Mouse (Mus musculus) kidney, adult 8-10 months (tissue): ENCODE results near the gene Ywhag.

ENCODE experiments used
- DNase-seq, 2 experiments: peaks; one replicate each; pipeline ENCODE4 v3.0.0; 2022

Gene Ywhag

DNA sequence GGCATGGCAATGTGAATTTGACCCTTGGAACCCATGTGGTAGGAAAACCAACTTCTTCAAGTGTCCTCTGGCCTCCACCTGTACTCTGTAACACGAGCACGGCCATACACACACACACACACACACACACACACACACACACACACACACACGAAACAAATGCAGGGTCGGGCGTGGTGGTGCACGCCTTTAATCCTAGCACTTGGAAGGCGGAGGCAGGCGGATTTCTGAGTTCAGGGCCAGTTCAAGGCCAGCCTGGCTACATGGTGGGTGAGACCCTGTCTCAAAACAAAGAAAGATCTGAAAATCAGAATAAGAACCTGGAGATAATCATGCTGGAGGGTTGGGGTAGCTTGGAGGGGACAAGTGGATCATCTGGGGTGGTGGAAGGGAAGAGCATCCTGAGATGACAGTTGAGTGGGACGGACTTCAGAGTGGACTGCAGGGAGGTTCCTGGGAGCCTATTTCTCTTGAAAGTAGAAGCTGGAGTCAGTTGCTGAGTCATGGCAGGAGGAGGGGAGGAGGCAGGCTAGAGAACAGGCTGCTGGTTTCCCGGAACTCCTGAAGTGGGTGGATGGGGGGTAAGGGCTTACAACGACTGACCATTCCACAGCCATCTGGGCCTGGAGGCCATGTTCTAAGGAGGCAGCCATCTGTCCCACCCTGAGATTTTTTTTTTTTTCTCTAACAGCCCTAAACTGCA is 16.4 kb upstream of the Ywhag start:
- DNase-seq, result no peak

DNA sequence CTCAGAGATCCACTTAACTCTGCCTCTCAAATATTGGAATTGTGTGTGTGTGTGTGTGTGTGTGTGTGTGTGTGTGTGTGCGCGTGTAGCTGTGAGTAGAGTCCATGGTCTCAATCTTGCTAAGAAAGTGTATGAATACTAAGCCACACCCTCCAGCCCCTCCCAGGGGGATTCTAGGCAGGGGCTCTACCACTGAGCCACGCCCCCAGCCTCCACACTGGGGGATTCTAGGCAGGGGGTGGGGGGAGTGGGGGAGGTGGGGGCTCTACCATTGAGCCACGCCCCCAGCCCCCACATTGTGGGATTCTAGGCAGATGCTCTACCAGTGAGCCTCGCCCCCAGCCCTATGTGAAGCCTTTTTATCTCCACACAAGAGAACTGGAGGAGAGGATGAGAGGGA is 12.2 kb upstream of the Ywhag start:
- DNase-seq, result no peak

DNA sequence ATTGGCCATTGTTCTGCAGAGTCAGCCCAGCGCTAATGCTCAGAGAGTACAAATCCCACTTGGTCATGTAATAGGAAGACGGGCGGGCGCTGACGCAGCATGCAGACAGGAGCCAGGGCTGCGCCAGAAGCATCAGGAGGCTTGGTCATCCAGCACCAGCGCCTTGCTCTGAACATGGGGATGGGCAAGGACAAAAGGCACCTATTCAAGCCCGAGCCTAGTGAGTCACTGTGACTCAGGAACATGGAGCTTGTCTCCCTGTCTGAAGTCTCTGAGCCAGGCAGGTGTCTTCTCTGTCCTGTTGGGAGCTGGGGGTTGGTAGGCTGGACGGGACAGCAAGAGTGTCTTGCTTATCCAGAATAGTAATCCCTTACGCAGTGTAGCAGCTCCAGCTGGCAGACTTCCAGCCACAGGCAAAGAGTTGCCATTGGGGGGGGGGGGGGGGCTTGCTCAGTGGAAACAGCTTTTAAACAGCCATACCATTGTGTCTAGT is 11.5 kb upstream of the Ywhag start:
- no peak for DNase-seq

DNA sequence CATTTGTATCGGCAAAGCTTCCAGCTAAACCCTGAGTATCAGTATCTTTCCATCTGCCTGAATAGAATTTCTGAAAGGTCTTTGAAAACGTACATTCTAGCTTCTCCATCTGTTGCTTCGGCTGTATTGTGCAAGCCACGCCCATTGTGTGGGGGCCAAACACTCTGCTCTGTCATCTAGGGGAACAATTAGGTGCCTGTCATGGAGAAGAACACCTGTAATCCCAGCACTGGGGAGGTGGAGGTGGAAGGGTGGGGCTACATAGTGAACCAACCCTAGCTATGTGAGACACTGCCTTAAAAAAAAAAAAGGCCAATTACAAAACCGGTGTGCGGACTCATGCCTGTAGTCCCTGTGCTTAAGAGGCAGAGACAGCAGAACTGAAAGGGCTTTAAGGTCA is 8.3 kb upstream of the Ywhag start:
- no peak for DNase-seq

DNA sequence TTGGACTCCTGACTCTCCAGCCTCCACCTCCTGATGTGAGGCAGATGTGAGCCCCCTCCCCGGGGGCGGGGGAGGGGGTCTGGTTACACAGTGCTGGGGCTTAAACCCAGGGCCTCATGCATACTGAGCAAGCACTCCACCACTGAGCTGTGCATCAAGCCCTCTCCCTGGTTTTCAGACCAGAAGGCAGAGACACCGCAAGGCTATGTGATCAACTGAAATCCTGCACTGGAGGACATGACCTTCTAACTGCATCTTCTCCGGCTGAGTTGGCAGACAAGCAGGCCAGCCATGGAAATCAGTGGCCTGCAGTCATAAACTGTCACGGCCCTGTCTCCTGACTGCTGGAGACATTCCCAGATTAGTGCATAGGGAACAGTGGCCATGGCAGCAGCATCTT is 6.2 kb upstream of the Ywhag start:
- no peak for DNase-seq

DNA sequence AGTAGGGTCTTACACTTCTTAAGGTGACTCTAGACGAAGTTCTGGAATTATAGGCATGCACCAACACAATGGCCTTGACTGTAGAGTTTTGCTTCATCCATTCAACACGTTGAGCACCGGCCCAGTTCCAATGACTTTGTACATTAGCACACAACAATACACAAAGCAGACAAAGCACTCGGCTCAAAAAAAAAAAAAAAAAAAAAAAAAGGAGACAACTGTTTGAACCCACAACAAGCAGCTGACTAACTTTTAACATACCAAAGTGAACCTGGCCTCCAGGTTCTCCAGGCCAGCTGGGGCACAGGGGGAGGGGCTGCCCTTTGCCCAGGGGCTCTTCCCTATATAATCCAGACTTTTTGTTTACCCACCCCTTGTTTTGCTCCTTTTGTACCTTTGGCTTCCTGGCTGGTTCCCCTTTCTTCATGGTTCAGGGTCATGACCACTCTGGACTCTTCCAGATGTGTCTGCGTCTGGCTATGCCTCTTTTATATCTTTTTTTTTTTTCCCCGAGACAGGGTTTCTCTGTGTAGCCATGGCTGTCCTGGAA is 1.3 kb upstream of the Ywhag start:
- no peak for DNase-seq

DNA sequence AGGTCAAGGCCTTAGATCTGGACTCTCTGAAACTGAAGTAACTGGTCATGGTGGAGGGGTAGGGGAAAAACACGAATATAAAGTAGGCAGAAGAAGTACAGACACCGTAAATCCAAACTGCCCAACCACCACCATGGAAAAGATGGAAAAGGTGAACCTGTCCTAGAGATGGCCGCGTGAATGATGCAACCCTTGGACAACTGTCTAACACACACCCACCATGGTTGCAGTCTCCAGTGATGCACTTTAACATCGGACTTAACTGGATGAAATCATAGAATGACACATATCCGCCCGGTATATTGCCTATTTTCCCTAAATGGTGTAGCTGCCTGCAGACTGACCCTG is 734 bp upstream of the Ywhag start:
- no peak for DNase-seq

DNA sequence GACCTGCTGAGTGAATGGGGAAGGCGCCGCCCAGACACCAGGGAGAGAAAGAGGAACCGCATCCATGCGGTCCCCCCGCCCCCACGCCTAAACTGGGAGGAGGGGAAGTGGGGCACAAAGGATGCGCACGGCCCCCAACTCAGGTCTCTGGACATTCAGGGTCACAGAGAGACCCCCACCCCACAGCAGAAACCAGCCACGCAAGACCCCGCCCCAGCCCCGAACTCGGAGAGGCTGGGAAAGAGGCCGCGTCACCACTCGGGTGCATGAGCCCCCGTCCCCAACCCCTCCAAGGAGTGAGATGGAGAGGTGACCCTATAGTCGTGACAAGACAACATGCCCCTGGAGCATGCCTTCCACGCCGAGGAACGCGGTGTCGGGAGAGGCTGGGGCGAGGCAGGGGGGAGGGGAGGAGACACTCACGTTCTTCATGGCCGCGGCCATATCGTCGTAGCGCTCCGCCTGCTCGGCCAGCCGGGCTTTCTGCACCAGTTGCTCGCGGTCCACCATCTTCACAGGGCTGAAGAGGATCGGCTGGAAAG is 445 bp downstream of the Ywhag start:
- peak in 1 of 2 experiments; percentile 39 for DNase-seq

DNA sequence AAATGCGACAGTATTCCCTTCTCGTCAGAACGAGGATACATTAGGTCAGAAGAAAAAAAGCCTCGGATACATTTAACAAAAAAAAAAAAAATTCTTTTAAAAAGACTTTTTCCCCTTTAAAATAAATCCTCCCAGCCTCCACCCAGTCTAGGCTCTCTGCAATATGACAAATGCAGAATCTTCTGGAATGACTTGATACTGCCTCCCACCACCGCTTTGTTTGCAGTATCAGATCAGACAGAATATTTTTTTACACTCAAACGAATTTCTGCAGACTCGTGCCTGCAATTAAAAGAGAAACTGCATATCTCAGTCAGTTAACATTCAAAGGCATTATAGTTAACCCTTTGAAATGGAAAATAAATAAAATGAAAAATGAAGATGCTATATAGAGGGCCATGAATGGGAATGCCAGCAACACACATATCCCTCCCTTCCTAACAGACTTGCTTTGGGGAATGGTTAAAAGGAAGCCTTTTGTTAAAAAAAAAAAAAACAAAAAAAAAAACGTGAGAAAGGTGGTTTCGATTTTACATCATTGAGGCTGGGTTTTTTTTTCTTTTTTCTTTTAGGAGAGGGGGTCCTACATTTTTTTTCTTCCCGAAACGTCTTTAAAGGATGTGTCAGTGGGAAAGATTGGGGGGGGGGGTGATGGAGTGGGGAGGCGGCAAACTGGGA is 1.1 kb downstream of the Ywhag start:
- no peak for DNase-seq

DNA sequence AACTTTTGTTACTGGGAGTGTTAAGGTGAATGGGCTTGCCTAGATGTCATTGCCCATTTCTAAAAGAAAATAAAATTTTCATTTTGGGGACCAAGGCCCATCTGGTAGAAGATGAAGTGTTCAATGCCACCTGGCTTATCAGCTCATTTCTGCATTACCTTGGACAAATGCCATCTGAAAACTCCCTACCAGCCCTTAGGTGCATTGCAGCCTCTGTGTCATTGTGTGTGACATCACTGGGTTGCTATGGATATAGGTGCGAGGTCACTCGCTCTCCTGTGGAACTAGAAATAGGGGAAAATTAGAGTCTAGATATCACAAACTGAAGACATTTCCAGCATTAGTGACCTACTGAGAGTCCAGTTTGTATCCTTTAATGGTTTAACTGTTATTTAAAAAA is 2.1 kb downstream of the Ywhag start:
- no peak for DNase-seq

DNA sequence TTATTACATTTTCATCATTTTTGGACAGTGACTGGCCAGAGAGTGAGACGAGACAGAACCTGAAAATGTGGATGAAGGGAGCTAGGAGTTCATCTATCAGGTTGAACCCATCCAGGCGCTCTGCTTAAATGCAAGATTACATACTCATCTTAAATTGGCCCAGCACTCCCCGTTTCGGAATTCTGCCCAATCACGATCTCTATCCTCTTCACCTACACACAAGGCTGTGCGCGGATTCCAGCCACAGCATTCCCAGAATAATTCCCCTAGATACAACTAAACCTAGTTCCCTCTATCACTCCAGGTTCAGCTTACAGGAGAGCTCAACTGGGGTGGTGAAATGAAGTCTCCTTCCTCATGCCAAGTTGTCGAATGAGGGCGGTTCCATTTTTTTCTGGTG is 2.9 kb downstream of the Ywhag start:
- DNase-seq, result no peak

DNA sequence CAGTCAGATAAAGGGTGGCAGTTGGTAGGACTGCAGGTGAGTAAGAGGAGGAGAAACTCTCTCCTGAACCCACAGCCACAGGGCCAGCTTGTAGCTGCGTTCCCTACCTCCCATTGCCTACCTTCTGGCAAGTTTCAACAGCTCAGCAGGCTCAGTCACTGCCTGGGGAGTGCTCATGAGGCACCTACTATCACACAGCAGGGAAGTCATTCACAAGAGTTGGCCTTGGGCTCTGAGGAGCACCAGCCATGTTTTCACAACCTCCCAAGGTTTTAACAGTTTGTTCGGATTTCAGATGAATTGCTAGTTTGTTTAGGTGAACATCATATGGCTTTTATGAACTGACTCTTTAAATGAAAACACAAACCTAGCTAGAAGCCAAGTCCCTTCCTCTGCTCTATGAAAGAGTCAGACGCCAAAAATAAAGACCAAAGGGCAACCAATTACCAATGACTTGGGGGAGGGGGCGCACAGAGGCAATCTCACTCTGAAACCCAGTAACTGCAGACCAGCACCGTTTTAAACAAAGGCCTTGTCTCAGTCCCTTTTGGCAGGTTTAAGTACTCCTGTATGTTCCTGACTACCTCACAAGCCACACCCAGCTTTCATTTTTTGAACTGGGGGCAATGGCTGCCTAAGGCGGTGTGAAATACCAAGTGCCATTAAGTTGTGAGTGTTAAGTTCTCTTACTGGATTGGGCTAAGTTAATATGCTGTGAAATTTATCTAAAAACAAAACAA is 4.6 kb downstream of the Ywhag start:
- no peak for DNase-seq

DNA sequence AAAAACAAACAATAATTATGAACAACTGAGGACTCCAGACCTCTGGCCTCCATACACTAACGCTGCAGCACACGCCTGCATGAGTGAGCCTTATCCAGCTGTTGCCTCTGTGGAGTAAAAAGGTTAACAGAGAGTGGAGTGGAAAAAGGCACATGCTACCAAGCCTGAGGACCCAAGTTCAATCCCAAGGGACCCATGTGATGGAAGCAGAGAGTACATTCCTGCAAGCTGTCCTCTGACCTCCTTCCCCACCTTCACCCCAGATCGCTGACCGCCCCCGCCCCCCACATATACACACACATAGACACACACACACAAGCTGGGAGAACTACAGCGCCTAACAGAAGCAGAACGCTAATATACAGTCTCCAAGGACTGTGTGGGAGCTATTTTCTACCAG is 10.5 kb downstream of the Ywhag start:
- DNase-seq, result no peak

DNA sequence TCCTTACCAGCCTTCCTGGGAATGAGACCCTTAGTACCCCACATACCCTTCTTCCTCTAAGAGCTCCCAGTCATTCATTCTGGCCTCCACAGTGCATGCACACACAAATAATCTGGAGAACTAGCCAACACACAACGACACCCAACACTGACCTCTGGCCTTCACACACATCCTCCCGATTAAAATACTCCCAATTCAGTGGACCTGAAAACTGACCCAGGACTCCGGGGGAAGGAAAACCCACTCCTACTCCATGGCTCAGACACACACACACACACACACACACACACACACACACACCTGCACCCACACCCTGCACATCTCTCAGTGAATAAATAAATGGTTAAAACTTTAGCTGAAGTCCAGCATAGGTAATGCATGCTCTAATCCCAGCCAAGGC is 14.5 kb downstream of the Ywhag start:
- peak; percentile 42 to 49 for DNase-seq

DNA sequence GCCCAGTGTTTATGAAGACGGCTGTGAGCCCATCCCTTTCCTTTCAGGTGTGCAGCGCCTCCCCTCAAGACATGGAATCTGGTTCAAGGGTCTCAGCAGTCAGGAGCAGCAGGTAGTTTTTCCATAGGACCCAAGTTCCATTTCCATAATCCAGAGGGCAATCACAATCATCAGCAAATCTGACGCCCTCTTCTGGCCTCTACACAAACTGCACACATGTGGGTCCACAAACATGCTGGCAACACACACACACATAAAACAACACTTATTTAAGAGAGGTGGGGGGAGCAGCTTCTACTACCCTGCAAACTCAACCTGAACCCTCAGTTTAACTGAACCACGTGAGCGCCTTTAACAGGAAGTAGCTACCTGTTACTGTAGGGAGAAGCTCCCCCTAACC is 15.8 kb downstream of the Ywhag start:
- DNase-seq, result no peak

DNA sequence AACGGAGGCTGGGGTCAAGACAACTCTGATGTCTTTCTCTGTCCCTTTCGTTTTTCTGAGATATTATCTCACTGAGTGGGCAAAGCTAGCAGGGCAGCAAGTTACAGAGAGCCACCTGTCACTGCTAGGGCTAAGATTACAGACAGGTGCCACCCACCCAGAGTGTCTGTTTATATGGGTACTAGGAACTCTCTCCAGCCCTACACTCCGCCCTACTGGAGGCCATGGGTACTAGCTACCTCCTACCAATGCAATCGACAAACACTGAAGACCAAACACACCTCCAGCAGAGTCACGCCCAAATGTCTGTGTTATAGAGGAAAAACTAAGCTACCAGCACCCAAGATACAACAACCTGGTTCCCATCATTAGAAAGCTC is 16.4 kb downstream of the Ywhag start:
- no peak for DNase-seq

DNA sequence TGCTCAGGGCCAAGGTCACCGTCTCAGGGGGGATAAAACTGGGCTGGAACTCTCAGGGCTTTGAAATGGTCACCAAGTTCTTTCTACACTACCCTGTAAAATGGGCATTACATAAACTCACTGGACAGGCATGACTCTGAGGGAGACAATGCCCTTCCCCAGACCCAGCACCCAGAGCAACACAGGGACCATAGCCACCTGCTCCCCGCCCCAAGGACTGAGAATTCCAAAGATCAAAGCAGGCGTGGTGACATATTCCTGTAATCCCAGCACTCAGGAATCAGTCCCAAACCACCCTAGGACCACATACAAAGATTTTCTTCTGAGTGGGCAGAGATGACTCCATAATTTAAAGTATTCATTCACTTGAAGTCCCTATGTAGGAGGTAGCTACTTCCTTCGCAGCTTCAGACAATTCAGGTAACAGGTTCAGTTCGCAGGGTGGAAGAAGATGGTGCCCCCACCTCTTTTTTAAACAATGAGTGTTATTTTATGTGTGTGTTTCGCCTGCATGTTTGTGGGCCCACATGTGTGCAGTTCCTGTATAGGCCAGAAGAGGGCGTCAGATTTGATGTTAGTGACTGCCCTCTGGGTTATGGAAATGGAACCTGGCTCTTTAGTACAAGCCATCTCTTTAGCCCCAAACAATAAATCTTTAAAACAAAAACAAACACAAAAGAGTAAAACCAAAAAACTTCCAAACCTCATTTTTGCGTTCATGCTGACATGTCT is 16.9 kb downstream of the Ywhag start:
- no peak for DNase-seq

DNA sequence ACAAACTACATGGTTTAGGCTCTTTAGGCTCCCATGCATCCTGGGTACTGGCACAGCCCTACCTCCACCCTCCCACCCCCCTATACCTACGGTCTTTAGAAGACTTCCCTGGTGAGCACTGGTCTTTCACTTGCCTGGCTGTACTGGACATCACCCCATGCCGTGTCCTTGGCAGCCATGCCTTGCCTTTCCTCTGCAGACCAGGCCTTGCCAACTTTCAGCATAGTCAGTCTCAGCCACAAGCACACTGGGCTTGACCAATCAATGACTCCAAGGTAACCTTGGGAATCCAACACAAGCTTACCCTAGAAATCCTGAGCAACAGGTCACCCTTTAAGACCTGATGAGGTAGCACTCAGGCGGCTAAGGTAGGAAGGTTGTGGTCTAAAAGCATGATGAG is 17.8 kb downstream of the Ywhag start:
- DNase-seq, result peak; percentile 28 to 32

DNA sequence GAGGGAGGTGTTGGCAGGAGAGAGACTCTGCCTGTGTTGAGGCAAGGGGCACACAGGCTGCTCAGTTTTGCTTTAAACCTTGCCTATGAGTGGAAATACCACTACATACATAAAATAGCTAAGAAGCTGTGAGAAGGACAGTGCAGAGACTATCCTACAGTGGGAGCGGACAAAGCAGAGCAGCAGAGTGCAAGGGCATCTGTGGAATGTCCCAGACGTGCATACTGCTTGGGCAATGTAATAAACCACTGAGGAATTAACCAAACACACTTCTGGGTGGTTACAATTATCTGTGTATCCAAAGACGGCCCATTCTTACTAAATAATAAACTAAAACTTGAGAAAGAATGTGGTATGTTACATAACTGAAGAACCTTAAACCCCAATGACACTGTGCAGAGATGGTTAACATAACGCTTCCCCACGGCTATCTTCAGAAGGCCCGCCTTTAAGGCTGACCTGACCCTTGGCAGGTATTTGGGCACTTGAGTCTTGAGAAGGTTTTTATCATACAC is 18.3 kb downstream of the Ywhag start:
- DNase-seq, result peak in 1 of 2 experiments; percentile 38

DNA sequence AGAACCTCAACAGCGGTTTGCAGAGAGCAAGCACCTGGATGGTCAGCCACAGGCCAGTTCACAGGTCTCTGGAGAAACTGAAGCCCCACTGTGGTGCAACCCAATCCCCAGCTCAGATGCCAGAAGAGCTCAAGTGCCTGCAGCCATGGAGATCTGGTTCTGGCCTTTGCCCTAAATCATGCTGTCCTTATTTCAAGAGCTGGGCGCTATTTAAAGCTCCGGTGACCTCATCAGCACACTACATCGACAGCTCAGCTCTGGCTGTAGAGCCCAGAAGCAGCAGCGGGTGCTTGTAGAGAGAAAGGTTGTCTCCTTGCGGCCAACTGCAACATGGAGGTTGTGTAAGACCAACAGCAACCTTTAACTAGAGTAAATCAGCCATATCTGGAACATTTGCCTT is 20.3 kb downstream of the Ywhag start:
- no peak for DNase-seq

DNA sequence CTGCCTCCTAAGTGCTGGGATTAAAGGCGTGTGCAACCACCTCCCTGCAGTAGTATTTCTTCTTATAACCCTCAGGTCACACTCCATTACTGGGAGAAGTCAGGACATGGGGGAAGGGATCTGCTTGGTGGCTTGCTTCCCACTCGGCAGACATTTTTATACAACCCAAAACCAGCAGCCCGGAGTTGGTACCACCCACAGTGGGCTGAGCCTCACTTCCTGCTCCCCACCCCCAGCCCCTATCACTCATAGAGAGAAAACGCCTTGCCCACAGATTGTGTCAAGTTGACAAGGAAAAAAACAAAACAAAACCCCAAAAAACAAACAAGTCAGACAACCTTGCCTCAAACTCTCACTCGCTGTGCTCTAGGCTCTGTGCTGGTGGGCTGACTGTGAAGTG is 21.2 kb downstream of the Ywhag start:
- no peak for DNase-seq

DNA sequence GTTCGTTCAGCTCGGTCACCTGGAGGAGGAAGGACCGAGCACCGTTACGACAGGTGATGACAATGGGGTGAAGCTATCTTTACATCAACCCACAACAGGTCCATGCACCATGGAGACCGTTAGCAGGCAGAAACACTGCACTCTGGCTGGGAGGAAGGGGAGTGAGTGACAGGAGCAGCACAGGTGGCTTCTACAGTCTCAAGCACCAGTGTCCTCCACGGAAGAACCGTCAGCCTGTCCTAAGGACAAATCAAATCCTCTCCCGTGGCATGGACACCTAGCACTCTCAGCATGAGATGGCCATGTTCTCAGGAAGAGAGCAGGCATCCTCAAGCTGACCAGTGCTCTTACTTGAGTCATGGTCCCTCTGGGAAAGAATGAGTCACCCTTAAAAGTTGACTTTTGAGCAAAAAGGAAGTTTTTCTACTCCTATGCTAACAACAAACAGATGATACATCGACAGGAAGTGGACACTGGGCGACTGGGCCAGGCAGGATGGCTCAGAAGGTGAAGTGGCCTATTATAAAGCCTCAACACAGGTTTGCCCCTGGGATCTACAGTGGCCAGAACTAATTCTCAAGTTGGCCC is 22.7 kb downstream of the Ywhag start:
- DNase-seq, result no peak
